Mouse (Mus musculus): Measurements from ENCODE around the gene Tnrc6b. TPM values are rescaled to one million over a fixed set of nuclear protein-coding genes. Genes with fewer than 3 reads are reported as not detected.

The Tnrc6b gene
- polyA plus RNA-seq, 1 experiment = 8.9 TPM

DNA sequence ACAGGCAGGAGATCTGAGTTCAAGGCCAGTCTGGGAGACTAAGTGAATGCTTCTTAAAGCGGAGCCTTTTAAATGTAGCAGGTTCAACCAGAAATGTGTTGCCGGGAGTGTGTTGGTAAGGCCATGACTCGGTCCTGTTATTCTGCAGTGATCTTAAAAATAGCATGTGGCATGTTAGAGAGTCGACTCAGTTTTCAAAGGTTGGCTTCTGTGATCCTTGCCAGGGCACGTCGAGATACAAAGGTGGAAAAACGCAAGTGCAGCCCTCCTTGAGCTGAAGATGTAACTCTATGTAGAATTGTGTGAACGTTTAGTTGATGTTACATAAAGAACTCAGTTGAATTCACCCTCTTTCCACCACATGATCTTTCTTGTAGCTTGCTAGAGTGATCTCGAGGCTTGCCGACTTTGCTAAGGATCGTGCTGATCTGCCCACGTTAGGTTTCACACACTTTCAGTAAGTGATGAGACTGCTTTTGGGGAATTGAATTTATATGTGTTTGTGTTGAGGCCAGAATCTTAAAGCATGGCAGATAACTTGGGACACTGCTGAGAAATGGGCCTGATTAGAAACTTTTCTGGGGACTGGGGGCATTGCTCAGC is 244.8 kb downstream of the Tnrc6b start:
- H3K4me2 ChIP-seq (ENCODE audit: low read depth) = no peak overlapping the region
- H3ac ChIP-seq (ENCODE audit: control insufficient read depth, insufficient read length) = no peak overlapping the region
- no peak for TF ChIP-seq MAX (IDR thresholded peaks at IDR 0.05; ENCODE audit: low read depth)
- H3K27me3 ChIP-seq (ENCODE audit: control insufficient read depth, insufficient read depth, insufficient read length) = no peaks in the 10 kb centered on the region
- peaks cover 70% of the 10 kb centered on the region for H3K36me3 ChIP-seq (ENCODE audit: control insufficient read depth, insufficient read depth)
- H3K79me2 ChIP-seq (ENCODE audit: control insufficient read depth, insufficient read depth) = peaks cover 11% of the 10 kb centered on the region
- H3K4me3 ChIP-seq = no peak overlapping the region

DNA sequence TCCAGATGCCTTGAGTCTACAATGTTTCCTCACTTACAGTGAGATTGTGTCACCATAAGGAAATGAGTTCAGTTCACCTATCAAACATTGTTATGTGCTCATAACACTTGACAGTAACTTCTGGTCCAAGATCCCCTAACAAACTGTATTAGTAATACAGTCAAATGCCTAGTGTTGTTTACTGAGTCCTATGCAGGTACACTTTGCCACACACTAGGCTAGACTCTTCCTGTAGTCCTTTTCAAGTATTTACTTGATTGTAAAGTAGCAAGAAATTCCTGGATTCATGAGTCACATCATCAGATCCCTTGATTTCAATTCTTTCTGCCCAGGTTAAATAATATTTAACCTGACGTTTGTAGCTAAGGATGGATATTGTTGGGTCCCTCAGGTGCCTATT is 258.3 kb downstream of the Tnrc6b start:
- TF ChIP-seq USF1 (IDR thresholded peaks at IDR 0.05; ENCODE audit: low read depth) (no peak), REST (IDR thresholded peaks at IDR 0.05; ENCODE audit: insufficient read depth, insufficient read length) (no peak), MAX (IDR thresholded peaks at IDR 0.05; ENCODE audit: low read depth) (no peak), POLR2A (IDR thresholded peaks at IDR 0.05; ENCODE audit: insufficient read length, low read depth) (no peak), TCF12 (IDR thresholded peaks at IDR 0.05; ENCODE audit: insufficient read depth, poor library complexity, severe bottlenecking) (no peak), CEBPB (IDR thresholded peaks at IDR 0.05; ENCODE audit: insufficient read depth, poor library complexity, severe bottlenecking) (no peak), SRF (IDR thresholded peaks at IDR 0.05; ENCODE audit: control insufficient read depth, insufficient read length, low read depth) (no peak), TCF3 (IDR thresholded peaks at IDR 0.05; ENCODE audit: insufficient read length, low read depth) (no peak), E2F4 (IDR thresholded peaks at IDR 0.05; ENCODE audit: insufficient read depth) (no peak), MYOD1 (IDR thresholded peaks at IDR 0.05; ENCODE audit: control insufficient read depth in 1 of 3, insufficient read length in 2 of 3, low read depth in 2 of 3) (no peak), POLR2AphosphoS2 (IDR thresholded peaks at IDR 0.05; ENCODE audit: insufficient read length, low read depth) (no peak), MYOG (IDR thresholded peaks at IDR 0.05; ENCODE audit: control insufficient read depth in 1 of 3, insufficient read depth in 1 of 3, insufficient read length in 2 of 3, low read depth in 2 of 3) (no peak)
- Histone ChIP-seq H3ac (ENCODE audit: control insufficient read depth, insufficient read length) (no peak overlapping the region), H3K4me2 (ENCODE audit: low read depth) (no peak overlapping the region), H3K79me2 (ENCODE audit: control insufficient read depth, insufficient read depth) (no peaks in the 10 kb centered on the region), H3K27me3 (ENCODE audit: control insufficient read depth, insufficient read depth, insufficient read length) (no peaks in the 10 kb centered on the region), H3K4me3 (no peak overlapping the region), H3K36me3 (ENCODE audit: control insufficient read depth, insufficient read depth) (peaks cover 60% of the 10 kb centered on the region)

DNA sequence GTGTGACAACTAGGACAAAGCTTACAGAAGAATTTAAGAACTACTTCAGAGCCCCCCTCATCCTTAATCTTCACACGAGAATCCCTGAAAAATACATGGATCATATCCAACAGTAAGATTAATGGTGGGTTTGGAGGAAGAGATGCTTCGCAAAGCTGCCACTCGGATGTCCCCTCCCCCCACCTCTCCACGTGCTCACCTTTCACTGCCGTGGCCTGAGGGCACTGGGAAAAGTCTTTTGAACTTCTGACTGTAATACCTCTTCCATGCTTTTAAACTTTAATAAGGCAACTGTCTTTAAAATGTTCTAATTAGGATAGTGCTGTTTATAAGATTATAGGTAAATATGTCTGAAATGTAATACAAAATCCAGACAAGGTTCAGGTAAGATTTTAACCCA is 263.2 kb downstream of the Tnrc6b start:
- no peak overlapping the region for H3ac ChIP-seq (ENCODE audit: control insufficient read depth, insufficient read length)
- H3K4me2 ChIP-seq (ENCODE audit: low read depth) = no peak overlapping the region
- TF ChIP-seq MYOG (IDR thresholded peaks at IDR 0.05; ENCODE audit: control insufficient read depth in 1 of 3, insufficient read depth in 1 of 3, insufficient read length in 2 of 3, low read depth in 2 of 3) (no peak), POLR2A (IDR thresholded peaks at IDR 0.05; ENCODE audit: insufficient read length, low read depth) (no peak), E2F4 (IDR thresholded peaks at IDR 0.05; ENCODE audit: insufficient read depth) (no peak), USF1 (IDR thresholded peaks at IDR 0.05; ENCODE audit: low read depth) (no peak), MAX (IDR thresholded peaks at IDR 0.05; ENCODE audit: low read depth) (no peak), REST (IDR thresholded peaks at IDR 0.05; ENCODE audit: insufficient read depth, insufficient read length) (no peak), SRF (IDR thresholded peaks at IDR 0.05; ENCODE audit: control insufficient read depth, insufficient read length, low read depth) (no peak), POLR2AphosphoS2 (IDR thresholded peaks at IDR 0.05; ENCODE audit: insufficient read length, low read depth) (no peak), MYOD1 (IDR thresholded peaks at IDR 0.05; ENCODE audit: control insufficient read depth in 1 of 3, insufficient read length in 2 of 3, low read depth in 2 of 3) (no peak), CEBPB (IDR thresholded peaks at IDR 0.05; ENCODE audit: insufficient read depth, poor library complexity, severe bottlenecking) (no peak), TCF12 (IDR thresholded peaks at IDR 0.05; ENCODE audit: insufficient read depth, poor library complexity, severe bottlenecking) (no peak), TCF3 (IDR thresholded peaks at IDR 0.05; ENCODE audit: insufficient read length, low read depth) (no peak)
- H3K36me3 ChIP-seq (ENCODE audit: control insufficient read depth, insufficient read depth) = peaks cover 18% of the 10 kb centered on the region
- H3K79me2 ChIP-seq (ENCODE audit: control insufficient read depth, insufficient read depth) = peaks cover 4% of the 10 kb centered on the region
- no peak overlapping the region for H3K4me3 ChIP-seq
- H3K27me3 ChIP-seq (ENCODE audit: control insufficient read depth, insufficient read depth, insufficient read length) = no peaks in the 10 kb centered on the region

DNA sequence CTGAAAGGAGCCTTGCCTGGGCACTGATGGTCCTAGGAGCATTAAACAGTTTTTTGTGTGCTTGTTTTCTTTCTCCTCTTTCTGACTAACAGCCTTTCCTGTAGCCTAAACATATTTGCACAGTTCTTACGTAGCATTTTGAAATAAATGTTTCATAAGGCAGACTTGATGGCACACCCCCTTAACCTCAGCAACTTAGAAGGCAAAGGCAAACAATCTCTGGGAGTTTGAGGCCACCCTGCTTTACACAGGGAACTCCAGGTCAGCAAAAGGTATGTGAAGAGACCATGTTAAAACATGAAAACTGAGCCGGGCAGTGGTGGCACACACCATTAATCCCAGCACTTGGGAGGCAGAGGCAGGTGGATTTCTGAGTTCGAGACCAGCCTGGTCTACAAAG is 264.6 kb downstream of the Tnrc6b start:
- Histone ChIP-seq H3K4me3 (no peak overlapping the region), H3K36me3 (ENCODE audit: control insufficient read depth, insufficient read depth) (peaks cover 8% of the 10 kb centered on the region), H3K27me3 (ENCODE audit: control insufficient read depth, insufficient read depth, insufficient read length) (no peaks in the 10 kb centered on the region), H3ac (ENCODE audit: control insufficient read depth, insufficient read length) (no peak overlapping the region), H3K4me2 (ENCODE audit: low read depth) (no peak overlapping the region), H3K79me2 (ENCODE audit: control insufficient read depth, insufficient read depth) (peaks cover 4% of the 10 kb centered on the region)
- TF ChIP-seq POLR2AphosphoS2 (IDR thresholded peaks at IDR 0.05; ENCODE audit: insufficient read length, low read depth) (no peak), POLR2A (IDR thresholded peaks at IDR 0.05; ENCODE audit: insufficient read length, low read depth) (no peak)

DNA sequence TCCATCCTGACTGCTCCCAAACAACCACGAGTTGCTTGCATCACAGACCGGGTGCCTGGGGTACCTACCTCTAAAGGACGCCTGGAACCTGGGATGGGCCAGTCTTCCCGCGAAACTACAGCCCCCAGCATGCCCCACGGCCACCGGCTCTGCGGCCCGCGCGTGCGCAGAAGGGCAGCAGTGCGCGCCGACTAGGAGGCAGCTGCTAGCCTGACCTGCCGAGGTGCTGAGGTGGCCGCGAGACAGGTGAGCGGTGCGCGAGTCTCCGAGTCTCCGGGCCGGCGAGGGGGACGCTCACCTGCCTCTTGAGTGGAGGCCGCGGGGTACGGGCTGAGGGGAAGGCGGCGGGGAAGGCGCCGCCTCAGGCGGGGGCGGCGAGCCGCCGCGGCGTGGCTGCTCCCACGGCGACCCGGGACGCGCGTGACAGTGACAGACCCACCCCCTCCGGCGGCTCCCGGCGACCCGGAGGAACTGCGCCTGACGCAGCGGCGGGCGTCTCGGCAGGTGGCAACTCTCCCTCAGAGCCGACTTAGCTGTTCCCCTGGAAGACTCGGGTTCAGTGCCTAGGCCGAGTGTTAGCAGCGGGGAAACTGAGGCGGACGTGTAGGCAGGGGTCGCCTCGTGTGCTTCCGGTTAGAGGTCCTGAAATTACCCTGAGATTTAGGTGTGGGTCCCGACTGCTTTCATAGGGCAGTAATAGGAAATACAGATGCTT is 266.7 kb downstream of the Tnrc6b start, which contains the start of gene Sgsm3:
Gene Sgsm3 (plus strand): TSS at position 146 of the 715 bp plus-strand sequence.
- Histone ChIP-seq H3K4me3 (peak within 1 kb of the TSS; percentile 42), H3K4me2 (ENCODE audit: low read depth) (peak within 1 kb of the TSS; percentile 83), H3ac (ENCODE audit: control insufficient read depth, insufficient read length) (peak within 1 kb of the TSS; percentile 48), H3K36me3 (ENCODE audit: control insufficient read depth, insufficient read depth) (peaks cover 6% of the 10 kb centered on the region), H3K27me3 (ENCODE audit: control insufficient read depth, insufficient read depth, insufficient read length) (no peaks in the 10 kb centered on the region), H3K79me2 (ENCODE audit: control insufficient read depth, insufficient read depth) (peaks cover 4% of the 10 kb centered on the region)
- TF ChIP-seq MYOD1 (IDR thresholded peaks at IDR 0.05; ENCODE audit: control insufficient read depth in 1 of 3, insufficient read length in 2 of 3, low read depth in 2 of 3) (peak in 2 of 3 experiments; percentile 83 to 85), POLR2AphosphoS2 (IDR thresholded peaks at IDR 0.05; ENCODE audit: insufficient read length, low read depth) (peak; percentile 94), MYOG (IDR thresholded peaks at IDR 0.05; ENCODE audit: control insufficient read depth in 1 of 3, insufficient read depth in 1 of 3, insufficient read length in 2 of 3, low read depth in 2 of 3) (peak in 2 of 3 experiments; percentile 83 to 89), CEBPB (IDR thresholded peaks at IDR 0.05; ENCODE audit: insufficient read depth, poor library complexity, severe bottlenecking) (no peak), E2F4 (IDR thresholded peaks at IDR 0.05; ENCODE audit: insufficient read depth) (no peak), POLR2A (IDR thresholded peaks at IDR 0.05; ENCODE audit: insufficient read length, low read depth) (peak; percentile 97)
